Mouse (Mus musculus): ENCODE measurements around the gene Kmt2b. TPM values are rescaled to one million over a fixed set of nuclear protein-coding genes. Genes with fewer than 3 reads are reported as not detected.

Kmt2b gene
- total and polyA plus RNA-seq, 3 experiments, result 15.6 to 25.6 (median 15.9) TPM

- no peaks in the 10 kb centered on the region for H3K4me1 ChIP-seq (ENCODE audit: control insufficient read depth, insufficient read depth, low read length)
- no peak for DNase-seq
- H3K9ac ChIP-seq (ENCODE audit: low read depth, low read length), result no peak overlapping the region
- intact Hi-C loops (cut with DNase I), result loop anchor here (5.0 to 10.0 kb wide), 2 partner anchors 268 to 361 kb away; partner anchors contain the start of genes Ffar1 and Usf2
- H3K4me3 ChIP-seq, result no peak overlapping the region
- no peaks in the 10 kb centered on the region for H3K79me2 ChIP-seq (replicated peaks; ENCODE audit: control insufficient read depth, insufficient read depth, low read length)
- H3K36me3 ChIP-seq (ENCODE audit: control insufficient read depth, insufficient read depth, low read length), result no peaks in the 10 kb centered on the region
- H3K27ac ChIP-seq, result no peak overlapping the region
- TF ChIP-seq CTCF (IDR thresholded peaks at IDR 0.05), result no peak
- TF ChIP-seq EP300 (IDR thresholded peaks at IDR 0.05; ENCODE audit: insufficient read depth, low read depth, low read length), result no peak
- TF ChIP-seq POLR2A (IDR thresholded peaks at IDR 0.05; ENCODE audit: insufficient read depth, low read depth, low read length), result no peak
- 59% methylated on average over 10 of the region's 10 CpGs for WGBS
- no peaks in the 10 kb centered on the region for H3K27me3 ChIP-seq (ENCODE audit: control insufficient read depth, insufficient read depth, low read length)
Observed at GRCm38 (mm10) chr7:30593579-30594509, 5.3 kb upstream of the Kmt2b start.

DNA sequence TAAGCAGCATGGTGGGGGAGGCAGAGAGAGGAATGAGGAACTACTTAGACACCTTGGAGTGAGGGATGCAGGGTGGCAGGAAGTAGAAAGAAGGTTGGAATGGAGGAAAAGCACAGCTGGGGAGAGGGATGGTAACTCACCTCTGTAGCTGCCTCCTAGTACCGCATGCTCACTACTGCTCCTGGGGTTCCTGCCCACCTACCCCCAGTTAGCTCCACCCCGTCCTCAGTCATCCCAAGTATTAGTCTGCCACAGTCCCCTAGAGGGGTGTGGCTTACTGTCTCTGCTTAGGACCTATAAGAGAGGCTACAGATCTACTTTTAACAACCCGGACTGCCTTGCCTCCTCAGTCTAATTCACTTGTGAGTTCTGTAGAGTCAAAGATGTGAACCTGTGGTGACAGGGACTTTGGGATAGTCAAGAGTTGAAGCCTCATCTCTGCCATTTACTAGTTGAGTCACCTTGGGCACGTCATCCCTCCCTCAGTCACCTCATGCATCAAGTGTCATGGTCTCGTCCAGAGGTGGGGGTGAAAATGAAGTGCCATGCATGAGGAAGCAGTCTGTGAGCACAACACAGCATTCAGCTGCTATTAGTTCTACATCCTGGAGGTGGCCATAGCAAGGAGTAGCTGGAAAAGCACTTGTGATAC lies 4.4 kb upstream of the Kmt2b start:
- H3K36me3 ChIP-seq (ENCODE audit: control insufficient read depth, insufficient read depth, low read length), result no peaks in the 10 kb centered on the region
- 52% methylated on average over 5 of the region's 5 CpGs for WGBS
- H3K79me2 ChIP-seq (replicated peaks; ENCODE audit: control insufficient read depth, insufficient read depth, low read length), result no peaks in the 10 kb centered on the region
- no peaks in the 10 kb centered on the region for H3K4me1 ChIP-seq (ENCODE audit: control insufficient read depth, insufficient read depth, low read length)
- intact Hi-C loops (cut with DNase I), result loop anchor here (5.0 to 10.0 kb wide), 2 partner anchors 269 to 362 kb away; partner anchors contain the start of genes Ffar1 and Usf2
- no peak overlapping the region for H3K4me3 ChIP-seq
- H3K27me3 ChIP-seq (ENCODE audit: control insufficient read depth, insufficient read depth, low read length), result no peaks in the 10 kb centered on the region
- H3K9ac ChIP-seq (ENCODE audit: low read depth, low read length), result no peak overlapping the region
- TF ChIP-seq CTCF (IDR thresholded peaks at IDR 0.05) (no peak), POLR2A (IDR thresholded peaks at IDR 0.05; ENCODE audit: insufficient read depth, low read depth, low read length) (no peak), EP300 (IDR thresholded peaks at IDR 0.05; ENCODE audit: insufficient read depth, low read depth, low read length) (no peak)
- no peak overlapping the region for H3K27ac ChIP-seq
- no peak for DNase-seq

GRCm38 (mm10) chr7:30591605-30591951 lies 3.1 kb upstream of the Kmt2b start:
- DNase-seq, result no peak
- no peaks in the 10 kb centered on the region for H3K4me1 ChIP-seq (ENCODE audit: control insufficient read depth, insufficient read depth, low read length)
- H3K27ac ChIP-seq, result no peak overlapping the region
- peaks cover 1% of the 10 kb centered on the region for H3K79me2 ChIP-seq (replicated peaks; ENCODE audit: control insufficient read depth, insufficient read depth, low read length)
- no peaks in the 10 kb centered on the region for H3K36me3 ChIP-seq (ENCODE audit: control insufficient read depth, insufficient read depth, low read length)
- TF ChIP-seq POLR2A (IDR thresholded peaks at IDR 0.05; ENCODE audit: insufficient read depth, low read depth, low read length), result no peak
- no peak for TF ChIP-seq CTCF (IDR thresholded peaks at IDR 0.05)
- TF ChIP-seq EP300 (IDR thresholded peaks at IDR 0.05; ENCODE audit: insufficient read depth, low read depth, low read length), result no peak
- no peaks in the 10 kb centered on the region for H3K27me3 ChIP-seq (ENCODE audit: control insufficient read depth, insufficient read depth, low read length)
- intact Hi-C loops (cut with DNase I), result loop anchor here (5.0 to 10.0 kb wide), 2 partner anchors 271 to 363 kb away; partner anchors contain the start of genes Ffar1 and Usf2
- no peak overlapping the region for H3K9ac ChIP-seq (ENCODE audit: low read depth, low read length)
- no peak overlapping the region for H3K4me3 ChIP-seq
- WGBS, result 74% methylated on average over 4 of the region's 4 CpGs

GRCm38 (mm10) chr7:30590927-30591604 lies 2.5 kb upstream of the Kmt2b start:
- intact Hi-C loops (cut with DNase I), result loop anchor here (5.0 to 10.0 kb wide), 2 partner anchors 271 to 364 kb away; partner anchors contain the start of genes Ffar1 and Usf2
- 80% methylated on average over 9 of the region's 9 CpGs for WGBS
- H3K79me2 ChIP-seq (replicated peaks; ENCODE audit: control insufficient read depth, insufficient read depth, low read length), result peaks cover 1% of the 10 kb centered on the region
- no peaks in the 10 kb centered on the region for H3K36me3 ChIP-seq (ENCODE audit: control insufficient read depth, insufficient read depth, low read length)
- no peak overlapping the region for H3K27ac ChIP-seq
- no peaks in the 10 kb centered on the region for H3K4me1 ChIP-seq (ENCODE audit: control insufficient read depth, insufficient read depth, low read length)
- DNase-seq, result no peak
- no peaks in the 10 kb centered on the region for H3K27me3 ChIP-seq (ENCODE audit: control insufficient read depth, insufficient read depth, low read length)
- no peak for TF ChIP-seq POLR2A (IDR thresholded peaks at IDR 0.05; ENCODE audit: insufficient read depth, low read depth, low read length)
- TF ChIP-seq EP300 (IDR thresholded peaks at IDR 0.05; ENCODE audit: insufficient read depth, low read depth, low read length), result no peak
- no peak for TF ChIP-seq CTCF (IDR thresholded peaks at IDR 0.05)
- H3K9ac ChIP-seq (ENCODE audit: low read depth, low read length), result no peak overlapping the region
- no peak overlapping the region for H3K4me3 ChIP-seq

GRCm38 (mm10) chr7:30589435-30590301 lies 1.1 kb upstream of the Kmt2b start:
- peaks cover 1% of the 10 kb centered on the region for H3K79me2 ChIP-seq (replicated peaks; ENCODE audit: control insufficient read depth, insufficient read depth, low read length)
- intact Hi-C loops (cut with DNase I), result loop anchor here (1.0 to 10.0 kb wide), 5 partner anchors 24 to 365 kb away; partner anchors contain the start of genes Ffar1, Rbm42 and Usf2
- WGBS, result 24% methylated on average over 40 of the region's 40 CpGs
- H3K4me3 ChIP-seq, result peak overlapping the region; percentile 83
- H3K27me3 ChIP-seq (ENCODE audit: control insufficient read depth, insufficient read depth, low read length), result no peaks in the 10 kb centered on the region
- H3K4me1 ChIP-seq (ENCODE audit: control insufficient read depth, insufficient read depth, low read length), result no peaks in the 10 kb centered on the region
- H3K27ac ChIP-seq, result peak overlapping the region; percentile 87
- peak; percentile 86 to 90 for DNase-seq
- peak overlapping the region; percentile 76 for H3K9ac ChIP-seq (ENCODE audit: low read depth, low read length)
- TF ChIP-seq EP300 (IDR thresholded peaks at IDR 0.05; ENCODE audit: insufficient read depth, low read depth, low read length) (0 out of 2 replicates have a peak, but pooled peaks have one; percentile 45), POLR2A (IDR thresholded peaks at IDR 0.05; ENCODE audit: insufficient read depth, low read depth, low read length) (no peak), CTCF (IDR thresholded peaks at IDR 0.05) (peak; percentile 97)
- no peaks in the 10 kb centered on the region for H3K36me3 ChIP-seq (ENCODE audit: control insufficient read depth, insufficient read depth, low read length)

Measured in heart, adult 2 months (tissue).